Mouse (Mus musculus): ENCODE results near the gene Tnfrsf19.
A peak's percentile ranks its signal among the peaks of the same experiment; 100 is the strongest.

Tnfrsf19 gene

DNA sequence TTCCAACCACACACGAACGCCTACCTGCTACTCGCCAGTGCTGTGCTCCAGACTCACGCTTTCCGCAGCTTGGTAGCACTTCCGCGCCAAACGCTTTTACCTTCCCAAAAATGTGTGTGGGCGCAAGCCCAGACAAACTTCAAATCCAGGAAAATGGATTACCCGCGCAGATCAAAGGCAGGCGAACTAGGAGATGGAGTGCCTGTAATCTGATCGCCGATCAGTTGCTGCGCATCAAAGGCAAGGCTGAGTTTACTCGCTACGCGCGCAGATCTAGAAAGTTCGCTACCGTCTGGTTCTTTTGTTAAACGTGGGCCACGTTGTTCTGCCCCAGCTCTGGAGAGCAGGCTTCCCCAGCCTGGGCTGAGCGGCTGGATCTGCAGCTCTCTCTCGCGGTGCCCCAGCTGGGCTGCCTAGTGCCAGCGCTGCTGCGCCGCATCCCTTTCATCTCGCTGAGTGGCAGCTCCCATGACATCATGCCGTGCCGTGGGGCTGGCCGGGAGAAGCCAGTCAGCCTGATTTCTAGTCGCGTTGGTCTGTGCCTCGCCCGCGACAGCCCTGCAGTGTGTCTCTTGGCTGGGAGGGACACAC, at the start of gene Tnfrsf19:
TSS of gene Tnfrsf19 (minus strand) at position 400 of the 591 bp plus-strand sequence.
- DNase-seq = peak; percentile 31 to 64

- DNase-seq = no peak
Observed at GRCm38 (mm10) chr14:61092073-61092472, 45.8 kb upstream of the Tnfrsf19 start.

- no peak for DNase-seq
Observed at GRCm38 (mm10) chr14:61090955-61091354, 44.7 kb upstream of the Tnfrsf19 start.

- no peak for DNase-seq
Observed at GRCm38 (mm10) chr14:61088187-61088586, 41.9 kb upstream of the Tnfrsf19 start.

DNA sequence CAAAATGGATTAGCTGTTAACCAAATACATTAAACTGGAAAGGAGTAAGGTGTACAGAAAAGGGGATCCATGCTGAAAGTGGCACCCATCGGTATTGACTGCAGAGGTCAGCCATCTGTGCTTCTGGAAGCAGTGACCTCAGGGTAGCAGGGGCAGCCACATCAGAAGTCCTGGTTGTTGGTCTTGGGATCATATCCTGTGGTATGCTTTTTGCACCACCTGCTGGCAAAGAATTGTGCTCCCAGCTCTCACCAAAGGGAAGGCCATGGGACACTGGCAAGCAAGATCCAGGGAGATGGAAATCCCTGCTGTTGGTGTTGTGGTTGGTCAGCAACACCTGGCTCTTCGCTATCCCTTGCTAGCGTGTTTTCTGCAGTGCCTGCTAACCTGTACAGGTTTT, 39.0 kb upstream of the Tnfrsf19 start:
- peak; percentile 38 to 49 for DNase-seq

DNA sequence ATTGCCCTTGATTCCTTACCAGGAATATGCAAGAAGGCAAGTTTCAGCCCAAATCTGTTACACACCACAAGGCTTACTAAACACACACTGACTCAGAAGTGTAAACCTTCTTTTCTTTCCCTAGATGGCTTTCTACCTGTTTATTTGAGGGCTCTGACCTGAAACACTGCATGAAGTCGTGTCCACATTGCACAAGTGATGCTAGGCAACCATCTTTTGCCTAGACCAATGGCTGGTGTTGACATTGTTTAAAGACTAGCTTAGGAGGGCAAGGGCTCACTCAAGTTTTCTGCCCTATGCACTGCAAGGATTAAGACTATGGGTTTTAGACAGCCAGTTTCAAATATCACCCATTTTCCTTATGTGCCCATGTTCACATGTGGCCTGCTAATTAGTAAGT, 23.3 kb upstream of the Tnfrsf19 start:
- no peak for DNase-seq

- DNase-seq = no peak
Observed at GRCm38 (mm10) chr14:61061729-61062128, 15.4 kb upstream of the Tnfrsf19 start.

GRCm38 (mm10) chr14:61059316-61059945, 13.1 kb upstream of the Tnfrsf19 start:
- DNase-seq = no peak

GRCm38 (mm10) chr14:61056962-61057361, 10.7 kb upstream of the Tnfrsf19 start:
- no peak for DNase-seq

DNA sequence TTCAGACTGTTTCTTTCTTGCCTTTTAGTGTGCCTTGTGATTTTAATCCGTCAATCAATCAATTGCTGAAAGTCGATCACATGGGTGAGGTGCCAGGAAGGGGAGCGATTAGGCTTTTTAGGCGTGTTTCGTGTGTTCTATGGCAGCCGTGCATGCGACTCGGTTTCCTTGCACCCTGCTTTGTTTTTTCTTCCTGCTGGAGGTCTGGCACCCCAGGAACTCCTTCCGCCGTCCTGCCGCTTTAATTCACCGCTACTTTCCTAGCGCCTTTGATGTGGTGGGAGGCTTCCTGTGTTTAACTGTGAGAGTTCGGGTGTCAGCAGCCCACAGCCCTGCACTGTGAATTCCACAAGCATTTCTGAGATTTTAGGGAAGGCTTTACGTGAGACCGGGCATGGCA, 10.2 kb upstream of the Tnfrsf19 start:
- DNase-seq = no peak

GRCm38 (mm10) chr14:61055864-61056263, 9.6 kb upstream of the Tnfrsf19 start:
- DNase-seq = no peak

GRCm38 (mm10) chr14:61052163-61052562, 5.9 kb upstream of the Tnfrsf19 start:
- no peak for DNase-seq

DNA sequence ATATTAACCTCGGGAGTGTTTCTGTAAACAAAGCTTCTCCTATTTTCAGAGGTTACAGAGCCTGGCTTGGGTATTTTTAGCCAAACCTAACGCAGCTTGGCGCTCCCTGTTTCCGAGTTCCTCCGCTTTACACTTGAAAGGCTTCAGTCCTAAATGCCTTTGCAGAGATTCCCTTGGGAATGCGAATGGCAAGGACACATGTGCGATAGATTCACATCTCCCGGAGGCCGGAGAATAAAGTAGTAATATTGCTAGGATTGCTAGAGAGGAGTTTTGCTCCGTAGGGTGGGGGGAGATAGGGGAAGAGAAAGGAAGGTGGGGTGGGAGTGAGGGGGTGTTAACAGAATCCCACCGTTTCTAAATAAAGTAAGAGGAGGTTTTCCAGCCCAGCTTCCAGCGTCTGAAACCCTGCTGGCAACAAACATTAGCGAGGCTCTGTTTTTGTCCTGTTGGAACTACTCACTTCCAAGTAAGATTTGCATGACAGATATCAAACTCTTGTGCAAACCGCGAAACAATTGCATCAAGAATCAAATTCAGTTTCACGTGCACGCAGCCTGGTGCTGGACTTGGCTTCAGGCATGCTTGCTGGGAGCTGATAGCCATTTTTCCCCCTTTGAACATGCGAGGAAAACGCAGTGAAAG, 722 bp downstream of the Tnfrsf19 start:
- no peak for DNase-seq

DNA sequence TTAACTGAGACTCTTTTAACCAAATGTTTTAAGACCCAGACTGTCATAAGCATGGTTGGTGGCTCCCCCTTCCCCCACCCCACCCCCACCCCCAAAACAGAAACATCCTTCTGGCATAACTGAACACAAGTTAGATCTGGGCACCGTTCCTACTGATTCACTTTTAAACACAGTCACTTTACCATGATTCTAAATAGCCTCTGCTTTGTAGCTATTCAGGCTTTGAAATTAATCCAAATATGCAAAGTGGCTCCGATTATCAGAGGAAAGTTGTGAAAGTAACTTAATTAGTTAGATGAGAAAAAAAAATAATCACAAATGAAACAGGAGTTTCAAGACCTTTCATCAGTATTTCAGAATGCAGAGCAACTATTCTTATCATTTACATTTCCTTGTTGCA, 2.0 kb downstream of the Tnfrsf19 start:
- DNase-seq = no peak

- DNase-seq = no peak
Observed at GRCm38 (mm10) chr14:61043511-61044310, 2.6 kb downstream of the Tnfrsf19 start.

- no peak for DNase-seq
Observed at GRCm38 (mm10) chr14:61042291-61042690, 4.0 kb downstream of the Tnfrsf19 start.

DNA sequence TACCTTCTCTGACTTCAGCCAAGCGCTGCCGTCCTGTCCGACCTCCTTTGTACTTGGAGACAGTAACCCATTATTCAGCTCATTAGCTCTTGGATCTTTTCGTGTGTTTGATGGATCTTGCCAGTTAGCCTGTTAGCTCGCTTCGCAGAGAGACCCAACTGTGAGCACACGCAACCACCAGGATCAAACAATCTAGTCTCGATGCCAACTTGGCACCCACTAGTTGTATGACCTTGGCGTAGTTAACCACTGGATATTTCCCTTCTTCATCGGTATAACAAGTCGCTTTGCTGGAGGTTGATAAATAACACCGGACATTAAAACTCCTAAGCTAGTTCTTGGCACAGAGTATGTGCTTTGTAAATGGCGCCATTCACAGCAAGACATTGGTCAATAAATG, 6.1 kb downstream of the Tnfrsf19 start:
- DNase-seq = no peak

GRCm38 (mm10) chr14:61038082-61038472, 8.2 kb downstream of the Tnfrsf19 start:
- no peak for DNase-seq

DNA sequence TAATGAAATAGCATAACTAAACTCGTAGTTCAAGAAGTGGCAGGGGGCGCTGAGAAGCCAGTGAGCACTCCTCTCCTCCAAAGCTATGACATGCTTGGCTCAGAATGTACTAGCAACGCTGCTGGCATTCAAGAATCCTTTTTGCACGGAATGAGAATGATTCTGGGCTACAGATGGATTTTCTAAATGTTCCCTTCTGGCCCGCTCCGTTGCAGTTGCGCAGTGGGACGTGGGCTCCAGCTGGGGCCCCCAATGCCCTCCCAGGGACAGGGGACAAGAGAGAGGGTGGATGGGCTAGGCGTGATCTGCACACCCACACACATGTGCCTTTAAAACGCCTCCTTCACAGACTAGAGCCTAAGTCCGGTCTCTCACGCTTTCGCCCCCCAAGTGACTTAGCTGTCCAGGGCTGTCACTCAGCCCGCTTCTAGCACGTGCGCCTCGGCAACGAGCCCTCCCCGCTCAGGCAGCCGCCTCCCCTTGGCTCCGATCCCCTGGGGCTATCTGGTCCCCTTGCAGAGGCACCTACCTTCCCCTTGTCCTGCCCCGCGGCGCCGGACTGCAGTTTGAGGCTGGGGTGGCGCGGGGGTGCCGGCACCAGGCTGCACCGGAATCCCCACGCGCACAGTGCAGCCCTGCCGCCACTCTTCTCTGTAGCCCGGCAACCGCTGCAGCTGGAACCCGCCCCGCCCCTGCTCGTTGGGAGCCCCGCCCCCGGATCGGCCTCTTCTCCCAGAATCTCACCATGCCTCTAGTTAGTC, 8.8 kb downstream of the Tnfrsf19 start:
- peak; percentile 49 to 53 for DNase-seq

DNA sequence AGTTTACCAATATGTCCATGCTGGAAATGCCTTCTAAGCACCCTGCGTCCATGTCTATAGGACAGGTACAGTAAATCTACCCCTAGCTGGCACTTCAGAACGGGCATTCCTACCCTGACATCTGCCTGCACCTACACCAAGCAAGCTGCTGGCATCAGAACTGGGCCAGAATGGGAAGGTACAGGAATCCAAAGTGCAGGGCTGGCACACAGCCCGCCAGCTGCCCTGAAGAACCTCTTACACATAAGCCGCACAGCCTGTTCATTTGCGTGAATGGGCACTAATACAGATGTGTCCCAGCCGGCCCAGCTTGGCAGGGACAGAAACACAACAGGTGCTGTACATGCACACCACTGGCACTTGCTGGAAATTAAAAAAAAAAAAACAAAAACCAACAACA, 15.9 kb downstream of the Tnfrsf19 start:
- DNase-seq = no peak

GRCm38 (mm10) chr14:61024006-61024405, 22.3 kb downstream of the Tnfrsf19 start:
- DNase-seq = no peak

GRCm38 (mm10) chr14:61022383-61022782, 23.9 kb downstream of the Tnfrsf19 start:
- no peak for DNase-seq

DNA sequence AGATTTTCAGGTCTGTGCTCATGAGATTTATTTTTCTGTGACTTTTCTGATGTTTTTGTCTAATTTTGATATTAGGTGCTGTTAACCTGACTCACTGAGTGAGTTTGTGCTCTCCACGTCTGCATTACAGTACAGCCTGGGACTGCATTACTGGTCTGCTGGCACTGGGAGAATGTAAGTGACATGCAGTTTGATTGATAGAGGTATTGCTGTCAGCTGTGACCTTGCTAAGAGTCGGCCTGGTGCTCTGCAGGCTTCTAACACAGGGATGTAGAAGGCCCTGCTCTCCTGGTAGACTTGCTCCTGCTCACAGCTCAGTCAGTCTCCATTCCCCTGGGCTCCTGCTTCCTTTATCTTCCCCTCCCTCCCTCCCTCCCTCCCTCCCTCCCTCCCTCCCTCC, 25.3 kb downstream of the Tnfrsf19 start:
- DNase-seq = no peak

All from kidney, postnatal 25 days (tissue).